Mouse (Mus musculus): ENCODE measurements around the gene Nudt2.

Gene Nudt2

GRCm38 (mm10) chr4:41518349-41518748 is 53.4 kb downstream of the Nudt2 start:
- DNase-seq (ENCODE audit: low read depth, low spot score): no peak

- no peak for DNase-seq (ENCODE audit: low read depth, low spot score)
Observed at GRCm38 (mm10) chr4:41519195-41519594, 54.2 kb downstream of the Nudt2 start.

GRCm38 (mm10) chr4:41520641-41521040 is 55.7 kb downstream of the Nudt2 start:
- no peak for DNase-seq (ENCODE audit: low read depth, low spot score)

DNA sequence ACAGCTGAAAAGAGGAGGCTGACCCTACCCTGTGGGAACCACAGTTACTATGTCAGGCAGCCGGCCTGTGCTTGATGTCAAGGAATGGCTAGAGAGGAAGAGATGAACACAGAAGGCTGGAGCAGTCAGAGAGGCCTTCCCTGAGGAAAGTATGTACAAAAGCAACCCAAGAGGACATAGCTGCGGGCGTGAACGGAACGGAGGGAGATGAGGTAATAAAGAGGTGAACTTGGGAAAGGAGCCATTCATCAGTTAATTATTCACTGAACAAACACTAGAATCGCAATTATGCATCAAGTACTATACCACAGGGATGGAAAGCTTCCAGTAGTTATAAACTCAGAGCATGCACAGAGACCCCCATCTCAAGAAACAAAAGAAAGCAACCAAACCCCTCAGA is 57.2 kb downstream of the Nudt2 start:
- DNase-seq (ENCODE audit: low read depth, low spot score): no peak

DNA sequence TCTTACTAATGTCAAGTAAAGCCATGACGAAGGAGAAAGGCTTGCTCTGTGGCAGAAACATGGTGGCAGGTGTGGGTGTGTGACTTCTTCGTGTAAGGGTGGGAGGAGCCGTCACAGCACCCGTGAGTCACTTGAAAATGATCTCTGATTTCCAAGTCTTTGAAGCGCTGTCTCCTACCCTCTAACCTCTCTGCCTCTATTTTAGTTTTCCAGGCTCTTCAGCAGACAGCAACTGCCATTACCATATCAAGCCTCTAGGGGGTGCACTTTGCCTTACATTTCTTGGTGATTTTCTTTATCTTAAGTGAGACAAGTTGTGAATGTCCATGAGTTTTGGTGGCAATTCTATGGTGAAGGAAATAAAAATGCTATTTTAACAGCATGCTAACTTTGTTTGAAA is 57.8 kb downstream of the Nudt2 start:
- DNase-seq (ENCODE audit: low read depth, low spot score): peak; percentile 73

GRCm38 (mm10) chr4:41523839-41524238 is 58.9 kb downstream of the Nudt2 start:
- no peak for DNase-seq (ENCODE audit: low read depth, low spot score)

GRCm38 (mm10) chr4:41524829-41525228 is 59.9 kb downstream of the Nudt2 start:
- DNase-seq (ENCODE audit: low read depth, low spot score): no peak

DNA sequence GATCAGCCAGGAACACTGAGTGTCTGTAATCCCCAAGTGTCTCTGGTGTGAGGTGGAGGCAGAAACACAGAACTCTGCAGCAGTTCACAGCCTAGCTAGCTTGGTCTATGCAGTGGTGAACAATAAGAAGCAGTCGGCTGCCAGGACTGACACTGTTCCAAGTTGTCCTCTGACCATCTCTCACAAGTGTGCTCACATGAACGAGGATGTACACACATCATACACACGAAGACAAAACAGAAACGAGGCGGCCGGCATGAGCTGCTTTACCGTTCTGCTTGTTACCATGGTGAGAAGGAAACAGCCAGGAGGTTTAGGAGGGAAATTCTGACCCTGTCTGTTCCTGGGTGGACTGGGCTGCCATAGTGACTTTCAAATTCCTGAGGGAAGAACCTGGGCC is 61.6 kb downstream of the Nudt2 start:
- no peak for DNase-seq (ENCODE audit: low read depth, low spot score)

DNA sequence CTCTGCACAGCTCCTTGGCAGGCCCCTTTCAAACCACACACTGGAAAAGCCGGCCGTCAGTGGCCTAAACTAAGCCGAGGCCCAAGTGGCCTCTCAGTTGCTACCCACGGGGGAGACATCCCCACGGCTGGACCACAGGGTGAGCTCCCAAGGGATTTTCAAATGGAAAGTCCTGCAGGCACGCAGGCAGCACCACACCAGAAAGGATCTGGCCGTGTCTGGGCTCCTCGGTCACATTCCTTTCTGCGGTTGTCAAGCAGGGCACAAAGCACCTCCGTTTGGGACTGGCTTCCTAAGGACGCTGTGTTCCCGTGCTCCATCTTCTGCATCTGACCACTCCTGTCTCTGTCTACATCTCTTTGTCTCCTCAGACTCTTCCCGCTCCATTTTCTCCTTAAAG is 62.1 kb downstream of the Nudt2 start:
- no peak for DNase-seq (ENCODE audit: low read depth, low spot score)

DNA sequence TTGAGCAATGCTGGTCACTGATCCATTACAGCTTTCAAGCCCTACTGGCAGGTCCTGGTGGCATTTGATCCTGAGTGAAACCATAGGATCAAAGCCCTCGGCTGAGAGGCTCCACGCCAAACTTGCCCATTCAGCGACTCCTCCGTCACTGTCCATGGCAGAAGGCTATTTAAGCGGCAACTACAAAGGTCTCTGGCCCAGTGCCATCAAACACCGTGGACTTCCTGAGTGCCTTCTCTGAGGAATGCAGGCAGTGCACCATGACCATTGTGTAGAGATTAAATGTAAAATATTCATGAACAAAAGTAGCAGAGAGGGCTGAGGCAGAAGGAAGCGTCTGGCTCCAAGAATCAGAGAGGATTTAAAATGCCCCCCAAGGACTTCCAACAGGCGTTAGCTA is 63.0 kb downstream of the Nudt2 start:
- no peak for DNase-seq (ENCODE audit: low read depth, low spot score)
